Mouse (Mus musculus) erythroblast, embryonic 14.5 days (primary cell): ENCODE data around the gene Slamf9.

Source experiments
- GATA1 ChIP-seq: IDR thresholded peaks from 2 replicates; pipeline ENCODE4 v1.6.1; 2012; ENCODE audit warnings: low read length, inconsistent platforms, mixed read lengths
- TAL1 ChIP-seq: IDR thresholded peaks from 3 replicates; pipeline ENCODE4 v1.6.1; 2012; ENCODE audit warnings: low read length, inconsistent platforms, mixed read lengths

- TF ChIP-seq GATA1 (no peak), TAL1 (no peak)
These were observed 51.4 kb downstream of the Slamf9 start for GRCm38 (mm10) chr1:172526380-172527081.
